In genomic region chr4:139703468-139703867, GRCm38 (mm10) we compare ENCODE assay signal across 19 mouse cellular contexts. TPM values are rescaled to one million over a fixed set of nuclear protein-coding genes. Genes with fewer than 3 reads are reported as not detected.
DNase-seq lines count a peak whose midpoint lies in the region; ATAC-seq and TF ChIP-seq lines count a peak whose summit lies in the region.
"Had no signal": no experiment of that assay in that cellular context is flagged by ENCODE, and none has a peak within 500 bp of the region (broad histone marks: within the 10 kb centered on the region; RNA-seq: fewer than 3 reads in every experiment).

No protein-coding gene starts in this region.

- in situ Hi-C loops in ES-E14 (cut with MboI; ENCODE audit: low sequenced_read_pairs in 2 of 2, unreplicated experiment in 2 of 2) = no loop called here

- no peak overlapping the region for H3K4me2 ChIP-seq in midbrain, embryonic 11.5 days
- H3K4me2 ChIP-seq in midbrain, embryonic 16.5 days (ENCODE audit: low read length) = no peak overlapping the region
- H3K4me2 ChIP-seq in stomach, postnatal 0 days (replicated peaks; ENCODE audit: low read depth) = no peak overlapping the region
- H3K4me2 ChIP-seq: hindbrain, embryonic 12.5 days; kidney, embryonic 15.5 days; limb, embryonic 12.5 days had no signal

- H3K4me3 ChIP-seq in midbrain, embryonic 11.5 days (ENCODE audit: low read depth, low read length) = no peak overlapping the region
- no peak overlapping the region for H3K4me3 ChIP-seq in midbrain, embryonic 16.5 days (ENCODE audit: low read depth, low read length)
- H3K4me3 ChIP-seq in ES-E14 (ENCODE audit: insufficient read depth in 1 of 2, low read depth in 1 of 2, low read length in 2 of 2, poor library complexity in 1 of 2, severe bottlenecking in 1 of 2) = no peak overlapping the region
- H3K4me3 ChIP-seq in stomach, postnatal 0 days (ENCODE audit: low read depth, low read length) = no peak overlapping the region
- H3K4me3 ChIP-seq: hindbrain, embryonic 12.5 days; kidney, embryonic 15.5 days; limb, embryonic 12.5 days had no signal

- TF ChIP-seq EP300 in stomach, postnatal 0 days (optimal IDR thresholded peaks at IDR 0.05) = no peak

- no peaks in the 10 kb centered on the region for H3K4me1 ChIP-seq in midbrain, embryonic 11.5 days (ENCODE audit: control insufficient read depth, insufficient read depth, low read length)
- H3K4me1 ChIP-seq in midbrain, embryonic 16.5 days (ENCODE audit: control insufficient read depth, insufficient read depth, low read length) = no peaks in the 10 kb centered on the region
- no peaks in the 10 kb centered on the region for H3K4me1 ChIP-seq in ES-E14 (ENCODE audit: control insufficient read depth in 2 of 2, insufficient read depth in 2 of 2, low read length in 2 of 2, poor library complexity in 1 of 2)
- H3K4me1 ChIP-seq in stomach, postnatal 0 days (replicated peaks; ENCODE audit: control insufficient read depth, insufficient read depth) = no peaks in the 10 kb centered on the region
- H3K4me1 ChIP-seq: hindbrain, embryonic 12.5 days; limb, embryonic 12.5 days had no signal

- no peak for ATAC-seq in midbrain, embryonic 11.5 days (ENCODE audit: low FRiP score)
- no peak for ATAC-seq in midbrain, embryonic 16.5 days
- ATAC-seq in stomach, postnatal 0 days (ENCODE audit: low FRiP score, low TSS enrichment) = no peak
- ATAC-seq: forebrain, embryonic 16.5 days had no signal

- H3K27me3 ChIP-seq in midbrain, embryonic 11.5 days (ENCODE audit: control insufficient read depth, insufficient read depth, low read length) = no peaks in the 10 kb centered on the region
- no peaks in the 10 kb centered on the region for H3K27me3 ChIP-seq in midbrain, embryonic 16.5 days (ENCODE audit: control insufficient read depth, insufficient read depth, low read depth, low read length)
- H3K27me3 ChIP-seq in stomach, postnatal 0 days (ENCODE audit: control insufficient read depth, insufficient read depth, low read length) = no peaks in the 10 kb centered on the region
- H3K27me3 ChIP-seq: kidney, embryonic 15.5 days had no signal

- no peak overlapping the region for H3K9ac ChIP-seq in midbrain, embryonic 11.5 days (ENCODE audit: low read length)
- H3K9ac ChIP-seq in midbrain, embryonic 16.5 days (ENCODE audit: low read depth, low read length) = no peak overlapping the region
- H3K9ac ChIP-seq in ES-E14 (ENCODE audit: insufficient read depth, low read depth, low read length, poor library complexity, severe bottlenecking) = no peak overlapping the region
- H3K9ac ChIP-seq in stomach, postnatal 0 days (ENCODE audit: low read length) = no peak overlapping the region
- H3K9ac ChIP-seq: hindbrain, embryonic 12.5 days; kidney, embryonic 15.5 days; limb, embryonic 12.5 days had no signal

- no peak overlapping the region for H3K27ac ChIP-seq in midbrain, embryonic 11.5 days (ENCODE audit: low read depth, low read length)
- H3K27ac ChIP-seq in midbrain, embryonic 16.5 days (ENCODE audit: low read length) = no peak overlapping the region
- H3K27ac ChIP-seq in ES-E14 (ENCODE audit: insufficient read depth, low read depth, low read length, poor library complexity, severe bottlenecking) = no peak overlapping the region
- H3K27ac ChIP-seq in stomach, postnatal 0 days (replicated peaks) = no peak overlapping the region
- H3K27ac ChIP-seq: hindbrain, embryonic 12.5 days; kidney, embryonic 15.5 days; limb, embryonic 12.5 days; macrophage had no signal

- TF ChIP-seq CTCF in stomach, postnatal 0 days (IDR thresholded peaks at IDR 0.05; ENCODE audit: low read depth) = peak; percentile 53

- 82% methylated on average over 11 of the region's 11 CpGs for WGBS in midbrain, embryonic 11.5 days
- 84% methylated on average over 11 of the region's 11 CpGs for WGBS in midbrain, embryonic 16.5 days
- WGBS in stomach, postnatal 0 days = 78% methylated on average over 11 of the region's 11 CpGs

- H3K36me3 ChIP-seq in midbrain, embryonic 11.5 days (ENCODE audit: control insufficient read depth, insufficient read depth, low read length) = no peaks in the 10 kb centered on the region
- no peaks in the 10 kb centered on the region for H3K36me3 ChIP-seq in midbrain, embryonic 16.5 days (ENCODE audit: control insufficient read depth, insufficient read depth, low read length)
- H3K36me3 ChIP-seq in ES-E14 (ENCODE audit: control insufficient read depth, insufficient read depth, low read length, poor library complexity, severe bottlenecking) = no peaks in the 10 kb centered on the region
- no peaks in the 10 kb centered on the region for H3K36me3 ChIP-seq in stomach, postnatal 0 days (ENCODE audit: control insufficient read depth, insufficient read depth, low read length)
- H3K36me3 ChIP-seq: hindbrain, embryonic 12.5 days; kidney, embryonic 15.5 days; limb, embryonic 12.5 days had no signal

- peak; percentile 8 for DNase-seq in heart, postnatal 4 days
- DNase-seq in heart, adult 11 months = no peak
- DNase-seq in midbrain, embryonic 11.5 days (ENCODE audit: low spot score, missing footprints) = peak; percentile 64
- DNase-seq in ES-E14 (ENCODE audit: low read depth, low spot score) = no peak
- DNase-seq in stomach, postnatal 0 days (ENCODE audit: low spot score) = no peak
- no peak for DNase-seq in ovary, postnatal 36 days (ENCODE audit: low spot score)
- DNase-seq in right cerebral cortex, postnatal 36 days (ENCODE audit: low spot score in 2 of 2) = no peak
- DNase-seq: cerebellum, postnatal 14 days; heart, adult 18-20 months had no signal

- no peaks in the 10 kb centered on the region for H3K9me3 ChIP-seq in midbrain, embryonic 11.5 days (ENCODE audit: control insufficient read depth, low read length)
- no peaks in the 10 kb centered on the region for H3K9me3 ChIP-seq in midbrain, embryonic 16.5 days (replicated peaks; ENCODE audit: control insufficient read depth, low read length, poor library complexity, severe bottlenecking)
- no peaks in the 10 kb centered on the region for H3K9me3 ChIP-seq in ES-E14 (ENCODE audit: control insufficient read depth, insufficient read depth, low read depth, low read length)
- no peaks in the 10 kb centered on the region for H3K9me3 ChIP-seq in stomach, postnatal 0 days (ENCODE audit: control insufficient read depth, low read length)
- H3K9me3 ChIP-seq: hindbrain, embryonic 12.5 days; kidney, embryonic 15.5 days had no signal

TF ChIP-seq in ES-E14, 5 proteins besides CTCF, POLR2A, EP300 and RAD21:
- TF ChIP-seq ZC3H11A (IDR thresholded peaks at IDR 0.05; ENCODE audit: borderline replicate concordance, low read depth, low read length) (peak; percentile 22; the same call in 1 of the 2 replicates), MAFK (IDR thresholded peaks at IDR 0.05; ENCODE audit: insufficient read depth, low read depth, low read length) (no peak)

RNA-seq across cellular contexts. Expression of gene Tas1r2, which starts 50.1 kb away (rescaled TPM):
- not detected for total RNA-seq in heart, postnatal 4 days (2021)
- polyA plus RNA-seq in midbrain, embryonic 11.5 days (2014; fragmentation: Nextera tagmentation; extraction: Ambion mirVana) = not detected in 2 replicates
- not detected in 2 replicates for polyA plus RNA-seq in midbrain, embryonic 16.5 days (2015; fragmentation: Nextera tagmentation; extraction: Ambion mirVana)
- total RNA-seq in ES-E14 (2012; rRNA removed) = 0.09 TPM in 1 of 2 replicates, not detected in the other
- not detected in 2 replicates for polyA plus RNA-seq in stomach, postnatal 0 days (2015; fragmentation: Nextera tagmentation; extraction: Ambion mirVana)
- total RNA-seq: heart, adult 18-20 months; layer of hippocampus, postnatal 25 days; monocyte, adult 5-6 weeks had no signal
- polyA plus RNA-seq: embryonic facial prominence, embryonic 14.5 days; forebrain, embryonic 16.5 days; hindbrain, embryonic 12.5 days; kidney, embryonic 15.5 days; limb, embryonic 12.5 days; macrophage; urinary bladder, adult 2 months had no signal

Comparison
In these comparisons a context has a peak if more than half of its experiments do, and no peak if none do; other contexts are left out.
1. DNase-seq: peak in heart, postnatal 4 days (single experiment) and midbrain, embryonic 11.5 days (single experiment); none in heart, adult 11 months (single experiment), ES-E14 (single experiment), stomach, postnatal 0 days (single experiment), ovary, postnatal 36 days (single experiment) and right cerebral cortex, postnatal 36 days (0 of 2).